Mouse (Mus musculus) lung, postnatal 0 days (tissue): ENCODE measurements around the gene Usp50.

Source experiments
- CTCF ChIP-seq: IDR thresholded peaks from 2 replicates; pipeline ENCODE4 v1.5.1; 2016; ENCODE audit warnings: antibody characterized with exemption, mild to moderate bottlenecking
- EP300 ChIP-seq: IDR thresholded peaks from 2 replicates; pipeline ENCODE4 v1.6.1; 2016; ENCODE audit warnings: antibody characterized with exemption, mild to moderate bottlenecking, control low read depth

DNA sequence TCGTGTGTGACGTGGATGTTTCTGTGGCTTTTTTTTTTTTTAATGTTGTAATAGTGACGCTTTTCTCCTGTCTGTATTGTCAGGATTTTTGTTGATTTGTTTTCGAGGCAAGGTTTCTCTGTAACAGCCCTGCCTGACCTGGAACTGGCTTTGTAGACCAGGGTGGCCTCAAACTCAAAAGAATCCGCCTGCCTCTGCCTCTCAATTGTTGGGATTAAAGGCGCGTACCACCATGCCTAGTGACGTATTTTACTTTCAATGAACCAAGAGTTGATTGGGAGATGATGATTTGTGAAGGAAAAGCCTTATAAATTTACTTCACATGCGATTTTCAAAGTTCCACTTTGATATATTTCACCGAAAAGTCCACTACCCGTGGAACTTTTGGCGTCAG lies 107.2 kb downstream of the Usp50 start, which contains the start of gene Gabpb1:
- TF ChIP-seq CTCF (no peak), EP300 (no peak)
